9 mouse cellular contexts compared by ENCODE assay signal in genomic region chr11:71758211-71759110, GRCm38 (mm10). TPM values are rescaled to one million over a fixed set of nuclear protein-coding genes. Genes with fewer than 3 reads are reported as not detected.
DNase-seq lines count a peak whose midpoint lies in the region; ATAC-seq and TF ChIP-seq lines count a peak whose summit lies in the region.
"Had no signal": no experiment of that assay in that cellular context is flagged by ENCODE, and none has a peak within 500 bp of the region (broad histone marks: within the 10 kb centered on the region; RNA-seq: fewer than 3 reads in every experiment).

No protein-coding gene starts in this region.

- H3K4me1 ChIP-seq in embryonic facial prominence, embryonic 14.5 days (ENCODE audit: control insufficient read depth, insufficient read depth, low read length), result no peaks in the 10 kb centered on the region
- peaks cover 100% of the 10 kb centered on the region for H3K4me1 ChIP-seq in midbrain, embryonic 13.5 days (replicated peaks)
- H3K4me1 ChIP-seq in heart, embryonic 11.5 days (ENCODE audit: control insufficient read depth, insufficient read depth, low read length), result no peaks in the 10 kb centered on the region

- no peak overlapping the region for H3K9ac ChIP-seq in embryonic facial prominence, embryonic 14.5 days (ENCODE audit: low read depth, low read length)
- H3K9ac ChIP-seq in midbrain, embryonic 13.5 days (replicated peaks), result 0 out of 2 replicates have a peak overlapping the region, but pooled peaks have one; percentile 39
- no peak overlapping the region for H3K9ac ChIP-seq in heart, embryonic 11.5 days (ENCODE audit: low read depth, low read length)

- 18% methylated on average over 21 of the region's 21 CpGs for WGBS in embryonic facial prominence, embryonic 14.5 days
- 7% methylated on average over 21 of the region's 21 CpGs for WGBS in midbrain, embryonic 13.5 days
- 46% methylated on average over 21 of the region's 21 CpGs for WGBS in heart, embryonic 11.5 days (ENCODE audit: insufficient replicate concordance)

- H3K4me3 ChIP-seq in embryonic facial prominence, embryonic 14.5 days (ENCODE audit: low read depth, low read length), result no peak overlapping the region
- H3K4me3 ChIP-seq in midbrain, embryonic 13.5 days (replicated peaks), result no peak overlapping the region
- H3K4me3 ChIP-seq in heart, embryonic 11.5 days (ENCODE audit: low read depth, low read length), result no peak overlapping the region

- H3K27ac ChIP-seq in embryonic facial prominence, embryonic 14.5 days (replicated peaks; ENCODE audit: low read depth, low read length), result 0 out of 2 replicates have a peak overlapping the region, but pooled peaks have one; percentile 33
- peak overlapping the region; percentile 91 for H3K27ac ChIP-seq in midbrain, embryonic 13.5 days
- H3K27ac ChIP-seq in heart, embryonic 11.5 days (ENCODE audit: low read depth, low read length), result no peak overlapping the region

- no peak overlapping the region for H3K4me2 ChIP-seq in embryonic facial prominence, embryonic 14.5 days (ENCODE audit: low read depth, low read length)
- H3K4me2 ChIP-seq in midbrain, embryonic 13.5 days (replicated peaks), result peak overlapping the region; percentile 25
- no peak overlapping the region for H3K4me2 ChIP-seq in heart, embryonic 11.5 days

- TF ChIP-seq POLR2A in brain, embryonic 14.5 days (IDR thresholded peaks at IDR 0.05; ENCODE audit: borderline replicate concordance, extremely low read depth, insufficient read depth, insufficient read length, poor library complexity, severe bottlenecking), result no peak

- peak; percentile 92 for ATAC-seq in embryonic facial prominence, embryonic 14.5 days (ENCODE audit: low read depth)
- ATAC-seq in midbrain, embryonic 13.5 days, result peak; percentile 93
- no peak for ATAC-seq in heart, embryonic 11.5 days (replicated peaks; ENCODE audit: insufficient number of reproducible peaks, low FRiP score, low TSS enrichment)

- no peak for TF ChIP-seq CTCF in brain, embryonic 14.5 days (IDR thresholded peaks at IDR 0.05; ENCODE audit: borderline replicate concordance, extremely low read depth, insufficient read depth, insufficient read length)

- H3K36me3 ChIP-seq in embryonic facial prominence, embryonic 14.5 days (ENCODE audit: control insufficient read depth, insufficient read depth, low read length), result no peaks in the 10 kb centered on the region
- peaks cover 21% of the 10 kb centered on the region for H3K36me3 ChIP-seq in midbrain, embryonic 13.5 days
- H3K36me3 ChIP-seq in heart, embryonic 11.5 days (ENCODE audit: control insufficient read depth, insufficient read depth, low read length), result no peaks in the 10 kb centered on the region
- H3K36me3 ChIP-seq: G1E had no signal

- H3K9me3 ChIP-seq in embryonic facial prominence, embryonic 14.5 days (ENCODE audit: control insufficient read depth, low read length), result no peaks in the 10 kb centered on the region
- H3K9me3 ChIP-seq in midbrain, embryonic 13.5 days, result no peaks in the 10 kb centered on the region
- H3K9me3 ChIP-seq in heart, embryonic 11.5 days (replicated peaks; ENCODE audit: control insufficient read depth, low read length), result no peaks in the 10 kb centered on the region

- DNase-seq in brain, embryonic 14.5 days (ENCODE audit: low read depth), result peak; percentile 97
- peak; percentile 89 for DNase-seq in embryonic facial prominence, embryonic 14.5 days (ENCODE audit: low spot score)
- peak; percentile 62 to 80 for DNase-seq in layer of hippocampus, adult 18-20 months (ENCODE audit: low spot score in 2 of 2)
- DNase-seq in kidney, adult 18-20 months, result no peak
- DNase-seq in thymus, postnatal 14 days, result no peak
- DNase-seq in lung, adult 18-20 months, result no peak

- H3K27me3 ChIP-seq in embryonic facial prominence, embryonic 14.5 days (replicated peaks; ENCODE audit: control insufficient read depth, insufficient read depth, low read length), result peaks cover 9% of the 10 kb centered on the region; the same call in 1 of the 2 replicates
- H3K27me3 ChIP-seq in midbrain, embryonic 13.5 days, result no peaks in the 10 kb centered on the region
- H3K27me3 ChIP-seq in heart, embryonic 11.5 days (ENCODE audit: control insufficient read depth, insufficient read depth, low read length), result peaks cover 9% of the 10 kb centered on the region; the same call in 1 of the 2 replicates

RNA-seq across cellular contexts. Expression of gene Wscd1, which starts 8.7 kb away (rescaled TPM):
- polyA plus RNA-seq in brain, embryonic 14.5 days (2012; rRNA removed), result 41.3 and 62.4 TPM in 2 replicates
- 5.0 and 5.2 TPM in 2 replicates for polyA plus RNA-seq in embryonic facial prominence, embryonic 14.5 days (2014; fragmentation: Nextera tagmentation; extraction: Ambion mirVana)
- total RNA-seq in layer of hippocampus, adult 18-20 months (2021), result 100 to 1,000 TPM; 113 to 114 TPM
- polyA plus RNA-seq in midbrain, embryonic 13.5 days (2015; fragmentation: Nextera tagmentation; extraction: Ambion mirVana), result 79.2 and 82.5 TPM in 2 replicates
- polyA plus RNA-seq in heart, embryonic 11.5 days (2014; fragmentation: Nextera tagmentation; extraction: Ambion mirVana), result 1.8 and 1.9 TPM in 2 replicates
- polyA plus RNA-seq: G1E had no signal

Comparison
In these comparisons a context has a peak if more than half of its experiments do, and no peak if none do; other contexts are left out.
1. DNase-seq: peak in brain, embryonic 14.5 days (single experiment), embryonic facial prominence, embryonic 14.5 days (single experiment) and layer of hippocampus, adult 18-20 months (2 of 2); none in kidney, adult 18-20 months (single experiment), thymus, postnatal 14 days (single experiment) and lung, adult 18-20 months (0 of 2).